Mouse (Mus musculus) CH12.LX (cell line): ENCODE results near the gene Gtsf2.

Experiments
- CHD2 ChIP-seq: IDR thresholded peaks from 2 replicates; pipeline ENCODE4 v1.6.1; 2011; ENCODE audit warnings: low read length, improper control_type of control experiment
- CTCF ChIP-seq, 2 experiments: IDR thresholded peaks in 1 of 2; conservative IDR thresholded peaks in 1 of 2; 2 replicates each; pipeline ENCODE4 v1.5.1; 2011 to 2012; ENCODE audit warnings: low read depth in 2 of 2, low read length in 2 of 2, improper control_type of control experiment in 1 of 2, inconsistent platforms in 1 of 2, mild to moderate bottlenecking in 1 of 2, moderate library complexity in 1 of 2
- MAZ ChIP-seq: IDR thresholded peaks from 2 replicates; pipeline ENCODE4 v1.6.1; 2012; ENCODE audit warnings: low read depth, mild to moderate bottlenecking, inconsistent platforms, low read length, improper control_type of control experiment, moderate library complexity
- POLR2A ChIP-seq: IDR thresholded peaks from 2 replicates; pipeline ENCODE4 v1.6.1; 2011; ENCODE audit warnings: low read depth, mild to moderate bottlenecking, improper control_type of control experiment, low read length
- SIN3A ChIP-seq: IDR thresholded peaks from 2 replicates; pipeline ENCODE4 v1.6.1; 2012; ENCODE audit warnings: low read length, improper control_type of control experiment, inconsistent platforms
- TCF12 ChIP-seq: IDR thresholded peaks from 2 replicates; pipeline ENCODE4 v1.6.1; 2014; ENCODE audit warnings: low read depth, mild to moderate bottlenecking, inconsistent platforms, low read length, improper control_type of control experiment
- USF1 ChIP-seq: IDR thresholded peaks from 2 replicates; pipeline ENCODE4 v1.6.1; 2014; ENCODE audit warnings: low read depth, mild to moderate bottlenecking, inconsistent platforms, low read length, improper control_type of control experiment
- ZC3H11A ChIP-seq: IDR thresholded peaks from 2 replicates; pipeline ENCODE4 v1.6.1; 2012; ENCODE audit warnings: low read depth, mild to moderate bottlenecking, inconsistent platforms, low read length, improper control_type of control experiment
- ZMIZ1 ChIP-seq: IDR thresholded peaks from 2 replicates; pipeline ENCODE4 v1.6.1; 2012; ENCODE audit warnings: low read depth, mild to moderate bottlenecking, inconsistent platforms, low read length, improper control_type of control experiment
- ZNF384 ChIP-seq: IDR thresholded peaks from 2 replicates; pipeline ENCODE4 v1.6.1; 2012; ENCODE audit warnings: low read depth, low read length, improper control_type of control experiment, inconsistent platforms

DNA sequence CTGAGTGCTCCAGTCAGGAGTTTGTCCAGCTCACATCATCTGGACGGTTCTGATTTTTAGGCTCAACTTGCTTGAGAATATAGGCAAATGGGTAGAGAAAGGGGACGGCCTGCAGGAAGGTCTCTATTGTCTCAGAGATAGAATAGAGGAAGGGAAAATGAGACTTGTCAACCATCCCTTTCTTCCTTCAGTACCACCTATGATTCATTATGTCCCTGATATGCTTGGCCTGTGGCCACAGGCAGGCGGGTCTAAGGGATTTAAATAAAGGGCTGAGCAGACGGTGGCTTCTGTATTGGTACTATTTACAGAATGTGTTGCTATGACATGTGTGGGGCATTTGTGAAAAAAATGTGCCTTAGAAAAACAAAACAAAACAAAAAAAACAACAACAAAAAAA lies 40.1 kb upstream of the Gtsf2 start:
- TF ChIP-seq USF1 (no peak), MAZ (no peak), POLR2A (no peak), ZMIZ1 (no peak), SIN3A (no peak), ZNF384 (no peak; the same call in 1 of the 2 replicates), CTCF (conservative IDR thresholded peaks at IDR 0.05 in 1 of 2, IDR thresholded peaks at IDR 0.05 in 1 of 2; ENCODE audit: low read depth in 2 of 2, low read length in 2 of 2) (no peak), ZC3H11A (no peak), CHD2 (no peak), TCF12 (no peak)
